Mouse (Mus musculus) layer of hippocampus, adult 8-10 months (tissue): ENCODE measurements around the gene Gpr63. TPM values are rescaled to one million over a fixed set of nuclear protein-coding genes. Genes with fewer than 3 reads are reported as not detected.
"Not testable (repeated sequence)": the region's sequence is repeated elsewhere in the genome, so short reads cannot be mapped to it uniquely, and the experiment has no call there.

Experiments used
- DNase-seq, 2 experiments: peaks; one replicate each; pipeline ENCODE4 v3.0.0; 2022; ENCODE audit warnings: low spot score in 2 of 2
- total RNA-seq, 4 experiments: library from RNA; stranded (reverse); gene quantifications; 2 replicates each; pipeline ENCODE4 v1.2.4; 2022

Gene Gpr63
- total RNA-seq = 10 to 100 TPM; 28.6 to 44.0 (median 37.5) TPM

DNA sequence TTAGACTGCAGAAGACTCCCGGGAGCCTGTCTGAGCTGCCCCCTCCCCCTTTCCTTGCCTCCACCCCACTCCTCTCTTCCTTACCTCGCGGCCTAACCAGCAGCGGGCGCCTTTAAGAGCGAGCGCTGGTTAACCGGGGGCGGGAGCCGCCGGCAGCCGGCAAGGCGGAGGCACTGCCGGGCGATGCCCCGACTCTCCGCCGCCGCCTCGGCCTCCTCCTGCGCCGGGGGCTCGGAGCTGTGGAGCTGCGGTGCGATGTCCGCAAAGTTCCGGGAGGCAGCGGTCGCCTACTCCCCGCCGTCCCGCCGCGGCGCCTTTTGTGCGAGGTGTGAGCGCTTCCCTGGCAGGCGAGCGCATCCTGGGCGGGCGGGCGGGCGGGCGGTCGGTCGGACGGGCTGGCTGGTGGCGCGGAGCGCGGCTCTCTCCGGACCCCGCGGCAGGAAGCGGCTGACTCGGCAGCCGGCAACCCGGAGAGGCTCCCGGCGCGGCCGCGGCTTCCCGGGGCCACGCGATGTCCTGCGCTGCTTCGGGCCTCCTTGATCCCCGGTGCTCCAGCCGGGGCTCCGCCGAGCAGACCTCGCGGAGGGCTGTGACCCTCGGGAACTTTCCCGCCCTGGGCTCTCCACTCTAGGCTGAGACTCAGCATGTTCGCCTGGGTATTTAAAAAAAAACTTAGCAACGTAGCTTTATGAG lies at the start of gene Gpr63:
TSS of gene Gpr63 (plus strand) at position 109 of the 693 bp plus-strand sequence.
- peak; percentile 47 to 63 for DNase-seq

DNA sequence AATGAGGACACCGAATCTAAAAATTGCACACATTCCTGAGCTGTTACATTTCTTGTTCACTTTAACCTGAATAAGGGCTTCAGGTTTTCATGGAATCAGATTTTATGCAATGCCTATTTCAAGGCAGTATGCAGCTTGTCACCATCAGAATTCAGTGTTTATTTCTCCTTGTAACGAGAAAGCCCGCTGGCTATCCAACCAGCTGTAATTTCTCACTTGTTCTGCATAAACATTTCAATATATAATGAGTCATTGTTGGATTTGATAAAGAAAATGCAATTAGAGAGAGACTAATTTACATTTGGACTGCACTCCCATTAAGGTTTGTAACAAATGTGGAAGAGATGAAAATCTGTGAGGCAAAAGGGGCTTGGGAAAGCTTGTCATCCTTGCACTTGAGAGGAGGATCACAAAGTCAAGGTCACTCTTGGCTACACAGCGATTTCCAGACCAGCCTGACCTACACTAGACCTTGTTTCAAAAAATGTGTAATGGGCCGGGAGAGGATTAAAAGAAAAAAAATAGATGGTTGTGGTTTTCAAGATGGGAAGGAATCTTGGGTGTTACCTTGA lies 46.1 kb upstream of the Gpr63 start:
- no peak for DNase-seq

DNA sequence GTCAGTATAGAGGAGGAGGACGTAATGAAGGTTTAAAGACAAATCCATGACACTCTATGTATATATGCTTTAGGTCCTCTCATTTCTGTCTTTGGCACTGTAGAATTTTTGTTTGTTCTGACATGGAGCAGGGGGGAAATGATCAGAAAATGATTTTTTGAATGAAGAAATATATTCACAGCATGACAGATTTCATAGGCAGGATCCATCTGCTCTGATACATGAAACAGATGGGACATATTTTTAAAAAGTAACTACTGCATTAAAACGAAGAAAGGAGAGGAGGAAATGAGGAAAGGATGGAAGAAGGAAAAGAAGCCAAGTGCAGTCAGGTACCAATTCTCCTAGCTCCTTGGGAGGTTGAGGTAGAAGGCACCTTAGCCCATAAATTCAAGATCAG lies 41.5 kb upstream of the Gpr63 start:
- no peak for DNase-seq

DNA sequence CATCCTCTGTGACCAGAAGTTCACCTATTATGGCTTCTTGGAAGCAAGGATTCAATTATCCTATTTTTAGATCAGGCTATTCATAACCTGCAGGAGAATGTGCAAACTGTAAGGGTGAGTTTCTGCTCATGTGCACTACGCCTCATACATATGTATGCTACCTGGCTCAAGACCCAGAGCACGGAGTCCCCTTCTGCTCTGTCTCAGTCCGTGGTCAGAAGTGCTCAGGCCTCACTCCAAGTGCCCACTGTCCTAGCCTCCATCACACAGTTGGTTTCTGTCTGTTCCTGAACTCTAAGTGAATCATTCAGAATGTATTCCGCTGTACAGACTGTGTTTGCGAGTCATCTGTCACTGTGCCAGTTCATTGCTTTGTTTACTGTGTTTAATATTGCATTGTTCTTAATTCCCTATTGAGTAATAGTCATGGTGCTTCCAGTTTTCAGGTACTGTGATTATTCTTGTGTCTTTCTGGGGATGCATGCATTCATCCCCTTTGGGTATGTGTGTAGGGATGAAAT lies 37.9 kb upstream of the Gpr63 start:
- DNase-seq = no peak

DNA sequence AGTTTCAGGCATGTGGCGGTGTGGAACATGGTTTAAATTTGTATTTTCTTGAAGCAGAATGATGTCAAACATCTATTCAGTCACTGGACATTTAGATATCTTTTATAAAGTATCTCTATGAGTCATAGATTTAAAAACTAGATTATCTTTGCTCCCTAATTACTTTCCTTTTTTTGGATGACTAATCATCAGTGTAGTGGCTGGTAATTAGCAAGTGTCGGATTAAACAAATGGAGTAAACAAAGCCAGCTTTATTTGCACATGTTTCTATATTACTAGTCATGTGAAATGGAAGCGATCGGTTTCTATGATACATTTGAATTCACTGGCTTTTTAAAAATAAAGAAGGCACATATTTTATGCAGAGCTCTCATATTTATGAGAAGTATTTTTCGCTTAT lies 37.3 kb upstream of the Gpr63 start:
- DNase-seq = no peak

DNA sequence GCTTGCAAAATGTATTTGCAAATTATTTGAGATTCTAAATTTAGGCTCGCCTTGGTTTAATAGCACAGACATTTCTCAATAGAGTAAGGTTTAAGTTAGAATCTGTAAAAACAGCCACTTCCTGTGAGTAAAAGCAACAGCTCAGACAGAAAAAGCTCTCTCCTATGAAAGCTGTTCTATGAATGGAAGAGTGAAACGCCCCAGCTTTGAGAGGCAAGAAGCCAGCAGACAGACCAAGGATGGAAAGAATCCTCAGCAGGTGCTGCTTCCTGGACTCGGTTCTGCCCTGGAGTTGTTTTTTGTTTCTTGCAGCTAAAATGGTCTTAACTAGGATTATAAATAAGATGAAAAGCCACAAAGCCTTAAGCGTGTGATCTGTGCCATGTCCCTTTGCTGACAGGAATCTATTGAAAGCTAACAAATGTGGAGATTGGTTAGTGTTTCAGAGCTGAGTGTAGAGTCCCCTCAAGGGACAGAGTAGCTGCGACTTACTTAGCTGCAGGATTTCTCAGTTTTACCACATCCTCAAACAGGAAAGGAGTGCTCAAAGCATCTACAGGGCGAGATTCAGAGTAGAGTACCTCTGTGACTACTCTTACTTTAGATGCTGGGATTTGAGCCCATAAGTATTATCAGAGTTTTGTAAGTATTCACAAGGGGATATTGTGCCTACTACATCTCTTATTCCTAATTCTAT lies 23.3 kb upstream of the Gpr63 start:
- no peak for DNase-seq

DNA sequence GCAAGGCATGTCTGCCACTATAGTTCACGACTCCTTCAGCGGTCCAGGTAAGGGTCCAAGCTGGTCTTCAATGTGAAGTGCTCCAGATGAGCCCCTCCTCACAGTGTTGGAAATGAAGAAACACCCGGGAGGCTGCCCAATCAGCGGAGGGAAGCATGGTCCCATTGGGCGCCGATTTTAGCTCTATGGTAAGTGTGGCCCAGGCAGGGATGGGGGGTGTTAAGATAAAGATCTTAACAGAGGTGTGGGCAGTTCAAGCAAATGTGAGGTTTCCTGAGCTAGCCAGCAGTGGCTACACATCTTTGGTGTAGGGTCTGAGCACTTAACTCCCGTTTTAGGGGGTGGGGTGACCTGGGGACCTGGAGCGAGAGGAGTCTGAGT lies 299 bp upstream of the Gpr63 start:
- DNase-seq = no peak

DNA sequence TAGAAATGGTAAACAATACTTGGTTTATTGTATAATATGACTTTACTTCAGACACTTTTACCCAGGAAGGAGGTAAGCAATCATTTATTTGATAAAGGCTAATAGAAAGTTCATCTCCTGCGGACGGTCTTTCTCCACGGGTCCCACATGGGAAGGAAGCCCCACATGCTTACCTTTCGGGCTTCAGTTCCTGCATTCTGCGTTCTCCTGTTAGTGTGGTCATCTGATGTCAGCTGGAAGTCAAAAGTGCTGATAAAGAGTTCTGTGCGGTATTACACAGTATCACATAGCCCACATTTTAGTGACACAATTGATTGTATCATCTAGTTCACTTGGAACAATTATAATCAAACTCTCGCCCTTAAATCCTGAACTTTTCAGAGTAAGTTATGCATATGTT lies 1.0 kb downstream of the Gpr63 start:
- no peak for DNase-seq

DNA sequence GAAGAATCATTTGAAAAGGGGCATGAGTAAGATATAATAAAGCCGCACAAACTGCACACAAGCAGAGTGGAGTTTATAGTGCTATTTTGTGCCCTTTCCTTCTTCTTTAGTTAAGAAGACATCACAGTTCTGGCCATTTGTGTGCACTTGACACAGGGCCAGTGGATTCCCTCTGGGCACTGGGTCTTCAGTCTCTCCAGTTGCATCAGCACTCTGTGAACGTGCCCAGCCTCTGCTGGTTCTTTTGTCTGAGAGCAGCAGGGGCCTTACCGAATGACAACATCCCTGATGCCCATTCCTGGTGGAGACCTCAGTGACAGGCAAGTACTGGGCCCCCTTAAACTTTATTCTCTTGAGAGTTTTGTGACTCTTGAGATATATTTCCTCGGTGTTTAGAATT lies 12.4 kb downstream of the Gpr63 start:
- no peak for DNase-seq

DNA sequence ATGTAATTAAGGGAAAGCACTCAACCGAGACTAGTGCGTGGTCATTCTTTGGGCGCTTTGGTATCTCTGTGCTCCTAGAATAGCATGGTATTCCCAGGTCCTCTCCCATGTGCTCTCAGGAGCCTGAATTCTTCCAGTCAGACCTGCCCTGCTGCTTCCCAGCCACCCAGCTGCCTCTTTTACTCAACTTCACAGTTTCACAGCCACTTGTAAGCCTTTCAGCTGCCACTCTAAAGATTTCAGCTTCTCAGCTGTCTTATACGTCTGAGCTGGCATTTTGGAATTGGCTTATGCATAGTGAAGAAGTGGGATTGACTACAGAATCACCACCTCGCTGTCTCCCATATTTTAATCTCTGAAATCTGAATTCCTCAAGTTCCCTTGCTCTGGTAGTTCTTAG lies 19.4 kb downstream of the Gpr63 start:
- DNase-seq = no peak

DNA sequence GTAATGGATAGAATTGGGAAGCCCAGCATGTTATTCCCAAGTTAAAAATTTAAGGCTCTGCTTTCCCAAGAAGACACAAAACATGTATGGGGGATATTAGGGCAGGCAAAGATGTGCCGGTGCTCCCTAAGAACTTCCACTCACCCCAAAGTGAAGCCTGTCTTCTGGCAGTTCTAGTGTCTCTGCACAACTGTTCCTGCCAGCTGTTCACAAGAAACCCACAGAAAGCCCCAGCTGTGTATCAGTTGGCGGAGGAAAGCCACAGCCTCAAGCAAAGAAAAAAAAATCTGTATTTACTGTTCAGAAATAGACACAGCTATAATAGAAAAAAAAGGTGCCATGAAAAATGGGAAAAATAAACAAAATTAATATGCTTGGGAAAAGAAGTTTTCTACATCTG lies 25.3 kb downstream of the Gpr63 start:
- DNase-seq = no peak

DNA sequence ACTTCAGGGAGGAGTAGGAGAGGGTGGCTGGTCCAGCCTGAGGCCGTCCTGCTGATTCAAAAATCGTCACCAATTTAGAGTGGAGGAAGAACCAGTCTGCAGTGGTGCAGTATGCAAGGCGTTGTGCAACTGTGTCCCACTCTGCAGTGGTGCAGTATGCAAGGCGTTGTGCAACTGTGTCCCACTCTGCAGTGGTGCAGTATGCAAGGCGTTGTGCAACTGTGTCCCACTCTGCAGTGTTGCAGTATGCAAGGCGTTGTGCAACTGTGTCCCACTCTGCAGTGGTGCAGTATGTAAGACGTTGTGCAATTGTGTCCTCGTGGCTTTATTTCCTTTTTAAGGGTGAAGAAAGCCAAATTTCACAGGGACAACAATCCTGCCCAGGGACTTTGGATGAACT lies 43.1 kb downstream of the Gpr63 start:
- DNase-seq = not testable (repeated sequence)

DNA sequence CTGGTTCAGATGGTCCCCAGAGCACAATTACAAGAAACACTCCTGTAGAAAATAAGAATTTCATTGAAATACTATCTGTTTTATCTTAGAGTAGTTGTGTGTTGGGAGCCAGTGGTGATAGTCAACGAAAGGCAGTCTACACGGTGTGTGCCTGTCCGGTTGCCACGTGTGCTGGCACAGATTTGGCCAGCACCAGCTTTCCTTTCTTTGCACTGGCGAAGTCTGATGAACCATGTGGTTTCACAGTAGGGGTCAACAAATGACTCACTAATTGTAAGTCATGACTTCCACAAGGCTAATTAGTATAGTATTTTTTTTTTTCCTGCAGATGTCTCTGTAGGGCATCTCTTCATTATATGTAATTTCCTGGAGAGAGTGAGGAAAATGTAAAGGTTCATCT lies 45.6 kb downstream of the Gpr63 start:
- DNase-seq = no peak

DNA sequence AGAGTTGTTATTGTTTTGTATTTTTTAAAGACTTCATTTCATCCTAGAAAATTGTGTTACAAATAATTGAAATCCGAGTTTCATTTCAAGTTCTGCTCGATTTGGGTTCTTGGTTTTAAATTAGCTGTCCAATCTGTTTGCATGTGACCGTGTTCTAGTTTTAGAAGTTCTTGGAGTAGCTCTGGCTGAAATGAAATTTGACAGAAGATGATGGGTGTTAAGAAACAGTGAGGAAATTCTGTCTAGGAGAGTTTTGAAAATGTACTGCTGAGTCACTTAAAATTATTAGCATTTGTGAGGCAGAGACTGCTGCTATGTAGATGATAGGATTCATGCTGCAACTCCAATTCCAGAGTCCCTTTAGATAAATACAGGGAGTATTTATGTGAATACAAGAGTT lies 46.5 kb downstream of the Gpr63 start:
- DNase-seq = no peak

DNA sequence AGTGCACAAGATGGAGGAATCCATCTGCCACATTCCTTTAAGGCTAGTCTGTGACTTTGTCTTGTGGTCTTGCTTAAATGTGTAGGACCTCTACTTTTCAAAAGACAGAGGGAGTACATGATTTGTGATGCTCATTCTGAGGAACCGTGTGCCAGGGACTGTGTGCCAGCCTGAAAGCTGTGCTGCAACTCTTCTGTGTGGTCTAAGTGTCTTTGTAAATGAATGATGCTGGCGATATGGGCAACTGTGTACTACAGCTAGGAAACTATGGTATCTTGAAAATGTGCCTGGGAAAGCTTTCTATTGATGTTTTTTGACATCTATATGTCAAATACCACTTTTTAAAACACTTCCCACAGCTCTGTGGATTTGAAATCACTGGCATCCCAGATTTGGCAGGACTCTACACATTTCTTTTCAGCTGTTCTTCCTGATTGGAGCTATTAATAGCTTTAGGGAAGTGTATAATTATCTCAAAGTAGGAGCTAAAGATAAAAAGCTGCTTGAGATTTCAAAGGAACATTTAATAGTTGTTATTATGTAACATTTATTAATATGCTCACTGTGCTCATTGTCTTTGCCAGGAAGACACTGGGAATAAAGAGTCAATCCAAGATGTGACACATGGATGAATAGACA lies 48.9 kb downstream of the Gpr63 start:
- no peak for DNase-seq

DNA sequence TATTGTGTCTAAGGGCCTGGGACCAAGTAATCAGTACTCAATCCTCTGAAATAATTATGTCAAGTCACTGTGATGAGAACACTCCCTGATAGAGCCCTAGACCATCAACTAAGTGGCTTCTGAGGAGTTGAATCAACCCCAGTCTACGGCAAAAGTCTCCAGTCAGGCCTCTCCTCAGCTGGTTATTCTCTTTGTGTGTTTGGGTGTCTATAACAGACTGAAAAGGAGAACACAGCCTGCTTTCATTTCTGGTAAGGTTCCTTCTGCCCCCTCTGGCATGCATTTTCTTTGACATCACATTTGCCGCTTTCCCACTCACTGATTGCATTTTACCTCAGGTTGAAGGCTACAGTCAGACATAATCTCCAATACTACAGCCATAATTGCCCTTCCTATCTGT lies 62.0 kb downstream of the Gpr63 start:
- no peak for DNase-seq

DNA sequence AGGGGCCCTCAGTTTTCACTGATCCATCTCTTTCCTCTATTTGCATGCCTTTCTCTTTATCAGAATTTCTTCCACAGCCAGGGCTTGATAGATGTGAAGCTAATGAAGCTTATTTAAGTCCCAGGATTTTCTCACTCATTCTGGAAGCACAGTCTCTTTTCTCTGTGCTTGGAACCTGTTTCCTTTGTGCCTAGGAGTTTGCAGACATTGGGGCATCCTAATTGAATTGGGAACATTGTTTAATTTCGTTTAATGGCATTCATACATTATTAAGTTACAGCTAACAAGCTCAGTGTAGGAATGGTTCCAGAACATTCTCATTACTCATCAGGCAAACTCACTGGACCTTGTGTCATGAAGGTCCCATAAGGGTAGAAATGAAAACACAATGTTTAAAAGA lies 62.5 kb downstream of the Gpr63 start:
- no peak for DNase-seq

DNA sequence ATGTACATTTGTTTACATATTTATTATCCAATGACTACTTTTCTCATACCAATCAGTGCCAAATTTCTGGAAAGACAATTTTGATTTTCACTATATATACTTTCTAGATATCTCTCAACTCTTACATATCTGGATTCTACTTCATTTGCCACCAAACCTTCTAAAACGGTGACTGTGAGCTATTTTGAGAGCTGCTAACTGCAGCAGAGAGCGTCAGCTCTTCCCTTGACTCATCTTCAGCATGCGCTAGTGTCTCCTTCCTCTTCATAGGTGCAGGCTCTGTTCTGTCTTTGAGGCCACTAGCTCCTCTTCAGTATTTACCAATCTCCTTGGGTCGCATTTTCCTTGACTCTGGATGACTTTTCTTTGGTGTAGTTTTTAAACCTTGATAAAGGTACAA lies 63.7 kb downstream of the Gpr63 start:
- DNase-seq = no peak

DNA sequence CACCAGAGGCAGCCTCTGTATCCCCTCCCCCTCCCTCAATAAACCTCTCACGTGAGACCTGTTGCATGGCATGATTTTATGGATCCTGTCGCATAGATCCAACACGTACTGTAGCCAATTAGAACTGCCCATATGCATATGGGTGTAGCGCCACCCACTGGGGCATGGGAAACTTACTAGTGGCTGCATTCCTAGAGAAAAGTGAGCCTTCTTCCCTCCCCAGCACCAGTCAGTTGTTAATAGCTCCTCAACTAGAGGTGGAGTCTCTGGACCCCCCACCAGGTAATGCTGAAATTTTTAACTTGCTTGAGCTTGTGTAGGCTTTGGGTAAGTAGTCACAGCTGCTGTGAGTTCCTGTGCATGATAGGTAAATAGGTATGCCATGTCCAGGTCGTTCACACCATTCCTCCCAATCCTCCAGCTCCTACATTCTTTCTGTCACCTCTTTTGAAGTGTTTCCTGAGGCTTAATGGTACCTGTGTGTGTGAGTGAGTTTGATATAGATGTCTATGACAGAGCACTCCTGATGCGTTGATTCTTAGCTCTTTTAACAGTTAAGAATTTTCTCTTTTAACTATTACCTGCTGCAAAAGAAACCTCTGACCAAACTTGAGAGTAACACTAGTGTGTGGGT lies 69.1 kb downstream of the Gpr63 start:
- no peak for DNase-seq

DNA sequence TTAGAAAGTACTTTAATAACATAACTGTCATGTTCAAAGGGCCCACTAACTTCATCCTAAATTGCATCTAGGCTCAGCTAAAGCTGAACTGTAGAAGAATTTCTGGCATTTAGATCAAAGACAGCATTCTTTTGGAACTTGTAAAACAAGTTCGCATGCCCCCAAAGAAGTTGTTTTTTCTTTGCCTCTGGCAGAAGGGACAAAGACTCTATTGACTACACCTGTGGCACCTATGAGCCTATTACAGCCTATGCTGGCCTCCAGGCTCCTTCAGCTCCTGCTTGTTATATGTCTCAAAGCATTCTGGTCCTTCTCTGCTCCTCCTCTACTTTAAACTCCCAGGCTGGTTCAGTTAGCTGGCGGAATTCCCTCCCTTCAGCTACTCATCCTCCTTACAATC lies 69.6 kb downstream of the Gpr63 start:
- no peak for DNase-seq

DNA sequence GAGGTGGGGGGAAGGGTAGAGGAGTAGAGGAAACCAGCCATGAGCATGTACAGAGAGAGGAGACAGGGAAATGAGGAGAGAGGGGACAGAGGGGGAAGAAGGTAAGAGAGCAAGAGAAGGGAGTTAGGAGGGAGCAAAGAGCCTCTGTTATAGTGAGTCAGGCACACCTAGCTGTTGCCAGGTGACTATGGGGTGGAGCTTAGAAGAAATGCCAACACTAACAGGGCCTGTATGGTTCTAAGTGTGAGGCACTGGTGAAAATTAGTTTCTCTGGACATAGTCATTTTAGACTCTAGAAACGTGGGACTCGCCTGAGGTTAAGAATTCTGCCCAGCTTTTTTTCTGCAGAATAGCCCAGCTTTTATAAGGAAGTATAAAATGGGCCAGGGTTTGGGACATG lies 71.1 kb downstream of the Gpr63 start:
- DNase-seq = no peak

DNA sequence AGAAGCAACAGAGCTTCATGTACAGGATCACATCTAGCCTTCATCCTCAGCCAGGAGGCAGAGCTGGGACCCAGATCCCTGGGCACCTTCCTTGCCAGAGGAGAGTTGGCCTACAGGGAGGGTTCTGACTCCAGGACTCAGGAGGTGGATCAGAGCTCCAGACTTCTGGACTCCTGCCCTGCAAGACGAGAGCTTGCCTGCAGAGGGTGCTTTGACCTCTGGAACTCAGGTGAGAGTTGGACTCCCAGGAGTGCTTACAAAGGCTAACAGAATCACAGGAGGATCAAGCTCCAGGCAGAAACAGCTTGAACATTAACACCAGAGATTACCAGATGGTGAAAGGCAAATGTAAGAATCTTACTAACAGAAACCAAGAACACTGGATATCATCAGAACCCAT lies 89.3 kb downstream of the Gpr63 start:
- not testable (repeated sequence) for DNase-seq
